Mouse (Mus musculus): ENCODE data around the gene Itprid2.

The Itprid2 gene

GRCm38 (mm10) chr2:79651701-79652100 lies 16.5 kb downstream of the Itprid2 start:
- DNase-seq = no peak

- no peak for DNase-seq
Observed at GRCm38 (mm10) chr2:79652502-79652901, 17.4 kb downstream of the Itprid2 start.

- no peak for DNase-seq
Observed at GRCm38 (mm10) chr2:79653093-79653808, 18.1 kb downstream of the Itprid2 start.

GRCm38 (mm10) chr2:79653809-79654164 lies 18.6 kb downstream of the Itprid2 start:
- no peak for DNase-seq

GRCm38 (mm10) chr2:79657062-79657461 lies 21.9 kb downstream of the Itprid2 start:
- DNase-seq = no peak

GRCm38 (mm10) chr2:79660417-79661185 lies 25.4 kb downstream of the Itprid2 start:
- no peak for DNase-seq

- DNase-seq = no peak
Observed at GRCm38 (mm10) chr2:79661486-79662104, 26.4 kb downstream of the Itprid2 start.

GRCm38 (mm10) chr2:79664532-79665286 lies 29.6 kb downstream of the Itprid2 start:
- no peak for DNase-seq

- no peak for DNase-seq
Observed at GRCm38 (mm10) chr2:79665492-79665891, 30.3 kb downstream of the Itprid2 start.

GRCm38 (mm10) chr2:79675266-79675665 lies 40.1 kb downstream of the Itprid2 start:
- no peak for DNase-seq

- DNase-seq = no peak
Observed at GRCm38 (mm10) chr2:79677663-79678257, 42.6 kb downstream of the Itprid2 start.

GRCm38 (mm10) chr2:79681672-79682071 lies 46.5 kb downstream of the Itprid2 start:
- no peak for DNase-seq

- no peak for DNase-seq
Observed at GRCm38 (mm10) chr2:79683258-79683657, 48.1 kb downstream of the Itprid2 start.

GRCm38 (mm10) chr2:79690838-79691237 lies 55.7 kb downstream of the Itprid2 start:
- no peak for DNase-seq

- no peak for DNase-seq
Observed at GRCm38 (mm10) chr2:79695190-79695589, 60.0 kb downstream of the Itprid2 start.

- no peak for DNase-seq
Observed at GRCm38 (mm10) chr2:79695939-79696338, 60.8 kb downstream of the Itprid2 start.

- no peak for DNase-seq
Observed at GRCm38 (mm10) chr2:79696478-79697230, 61.5 kb downstream of the Itprid2 start.

- no peak for DNase-seq
Observed at GRCm38 (mm10) chr2:79698166-79698565, 63.0 kb downstream of the Itprid2 start.

- DNase-seq = no peak
Observed at GRCm38 (mm10) chr2:79704773-79705172, 69.6 kb downstream of the Itprid2 start.

- no peak for DNase-seq
Observed at GRCm38 (mm10) chr2:79707575-79707974, 72.4 kb downstream of the Itprid2 start, which contains the start of gene Ppp1r1c. TSS of gene Ppp1r1c (plus strand) at chr2:79707780.

- DNase-seq = no peak
Observed at GRCm38 (mm10) chr2:79713662-79714091, 78.5 kb downstream of the Itprid2 start.

- no peak for DNase-seq
Observed at GRCm38 (mm10) chr2:79714745-79715144, 79.6 kb downstream of the Itprid2 start.

Data from thymus, postnatal 4 days (tissue).